Mouse (Mus musculus) lung, postnatal 0 days (tissue): ENCODE measurements at regions not wholly inside any gene's neighbourhood (a gene's known extent, or its start where the extent isn't known, plus 50 kb on each side); places are given as distances from the start of the nearest gene placed in this dataset.

ENCODE experiments used
- CTCF ChIP-seq: IDR thresholded peaks from 2 replicates; pipeline ENCODE4 v1.5.1; 2016; ENCODE audit warnings: antibody characterized with exemption, mild to moderate bottlenecking
- EP300 ChIP-seq: IDR thresholded peaks from 2 replicates; pipeline ENCODE4 v1.6.1; 2016; ENCODE audit warnings: antibody characterized with exemption, mild to moderate bottlenecking, control low read depth

DNA sequence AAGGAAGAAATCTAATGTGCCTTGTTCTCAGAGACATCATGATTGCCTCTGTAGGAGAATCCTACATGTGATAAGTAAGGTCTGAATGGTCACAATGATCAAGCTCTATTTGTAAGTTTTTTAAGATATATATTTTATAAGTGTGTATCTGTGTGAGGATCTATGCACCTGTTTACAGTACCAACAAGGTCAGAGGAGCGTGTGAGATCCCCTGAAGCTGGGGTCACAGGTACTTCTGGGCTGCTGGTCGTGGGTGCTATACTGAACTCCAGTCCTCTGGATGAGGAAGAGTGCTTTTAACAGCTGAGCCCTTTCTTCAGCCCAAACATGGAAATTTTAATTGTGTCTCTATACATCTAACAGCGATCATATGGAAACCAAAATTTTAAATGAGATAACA, 181.1 kb upstream of the Topaz1 start:
- TF ChIP-seq EP300 (no peak), CTCF (no peak)
